Comparison of ENCODE assay signal across 9 mouse cellular contexts in genomic region chrX:139774309-139775083, GRCm38 (mm10). TPM values are rescaled to one million over a fixed set of nuclear protein-coding genes. Genes with fewer than 3 reads are reported as not detected.
DNase-seq lines count a peak whose midpoint lies in the region; ATAC-seq and TF ChIP-seq lines count a peak whose summit lies in the region.
"Had no signal": no experiment of that assay in that cellular context is flagged by ENCODE, and none has a peak within 500 bp of the region (broad histone marks: within the 10 kb centered on the region; RNA-seq: fewer than 3 reads in every experiment).

No protein-coding gene starts in this region.

- 36% methylated on average over 18 of the region's 18 CpGs for WGBS in forebrain, postnatal 0 days
- WGBS in kidney, embryonic 15.5 days, result 29% methylated on average over 18 of the region's 18 CpGs

- H3K27me3 ChIP-seq in forebrain, postnatal 0 days (ENCODE audit: insufficient read depth, low read length), result no peaks in the 10 kb centered on the region
- H3K27me3 ChIP-seq in kidney, embryonic 15.5 days, result peaks cover 36% of the 10 kb centered on the region
- no peaks in the 10 kb centered on the region for H3K27me3 ChIP-seq in splenic B cell, adult 2 months (ENCODE audit: control insufficient read depth, insufficient read depth, low read length, poor library complexity, severe bottlenecking)

- no peak overlapping the region for H3K4me2 ChIP-seq in forebrain, postnatal 0 days (ENCODE audit: low read depth)
- no peak overlapping the region for H3K4me2 ChIP-seq in kidney, embryonic 15.5 days
- H3K4me2 ChIP-seq: limb, embryonic 15.5 days had no signal

- no peaks in the 10 kb centered on the region for H3K36me3 ChIP-seq in forebrain, postnatal 0 days (ENCODE audit: insufficient read depth)
- no peaks in the 10 kb centered on the region for H3K36me3 ChIP-seq in kidney, embryonic 15.5 days
- no peaks in the 10 kb centered on the region for H3K36me3 ChIP-seq in splenic B cell, adult 2 months (ENCODE audit: control insufficient read depth, insufficient read depth, low read length, poor library complexity, severe bottlenecking)
- H3K36me3 ChIP-seq: limb, embryonic 15.5 days had no signal

- H3K9me3 ChIP-seq in forebrain, postnatal 0 days (ENCODE audit: low read length), result no peaks in the 10 kb centered on the region
- no peaks in the 10 kb centered on the region for H3K9me3 ChIP-seq in kidney, embryonic 15.5 days (replicated peaks)
- H3K9me3 ChIP-seq: limb, embryonic 15.5 days had no signal

- no peak overlapping the region for H3K9ac ChIP-seq in forebrain, postnatal 0 days
- H3K9ac ChIP-seq in kidney, embryonic 15.5 days, result no peak overlapping the region
- H3K9ac ChIP-seq: limb, embryonic 15.5 days had no signal

- no peak for DNase-seq in frontal cortex, postnatal 25 days (ENCODE audit: low spot score in 2 of 2)
- peak; percentile 33 for DNase-seq in CD4-positive helper T cell, adult 2 months (ENCODE audit: low read depth, low spot score)
- DNase-seq in c-Kit-positive CD71-negative TER-119-negative erythroid progenitor cells, embryonic 14.5 days (ENCODE audit: low read depth), result peak; percentile 31
- DNase-seq in forebrain, postnatal 0 days, result peak; percentile 50
- peak; percentile 42 for DNase-seq in lung, postnatal 36 days
- DNase-seq in splenic B cell, adult 2 months (ENCODE audit: low read depth, low spot score), result peak; percentile 41

- peak; percentile 63 for TF ChIP-seq CTCF in forebrain, postnatal 0 days (IDR thresholded peaks at IDR 0.05; ENCODE audit: low read depth)

- no peak overlapping the region for H3K4me3 ChIP-seq in forebrain, postnatal 0 days (ENCODE audit: low read depth, low read length)
- H3K4me3 ChIP-seq in kidney, embryonic 15.5 days (replicated peaks), result no peak overlapping the region
- H3K4me3 ChIP-seq: limb, embryonic 15.5 days had no signal

- no peak overlapping the region for H3K27ac ChIP-seq in forebrain, postnatal 0 days (ENCODE audit: low read depth, low read length)
- no peak overlapping the region for H3K27ac ChIP-seq in kidney, embryonic 15.5 days
- H3K27ac ChIP-seq: limb, embryonic 15.5 days had no signal

- H3K4me1 ChIP-seq in forebrain, postnatal 0 days (ENCODE audit: insufficient read depth), result no peaks in the 10 kb centered on the region
- H3K4me1 ChIP-seq in kidney, embryonic 15.5 days, result no peaks in the 10 kb centered on the region
- H3K4me1 ChIP-seq: limb, embryonic 15.5 days had no signal

- peak; percentile 64; the same call in 1 of the 2 replicates for ATAC-seq in frontal cortex, adult (ENCODE audit: low TSS enrichment)
- peak; percentile 8; the same call in 1 of the 2 replicates for ATAC-seq in forebrain, postnatal 0 days
- ATAC-seq in kidney, embryonic 15.5 days (replicated peaks; ENCODE audit: low FRiP score), result peak; percentile 62; the same call in 1 of the 2 replicates

RNA-seq across cellular contexts. Expression of gene Ripply1, which starts 7.7 kb away (rescaled TPM):
- not detected in 2 replicates for total RNA-seq in forebrain, postnatal 0 days (2014; rRNA removed)
- polyA plus RNA-seq in forebrain, postnatal 0 days (2015; fragmentation: Nextera tagmentation; extraction: Ambion mirVana), result not detected in 2 replicates
- 0.42 TPM in 1 of 2 replicates, not detected in the other for polyA plus RNA-seq in kidney, embryonic 15.5 days (2015; fragmentation: Nextera tagmentation; extraction: Ambion mirVana)

RNA-seq across cellular contexts. Expression of gene Cldn2, which starts 26.1 kb away (rescaled TPM):
- total RNA-seq in forebrain, postnatal 0 days (2014; rRNA removed), result 0.71 and 1.5 TPM in 2 replicates
- polyA plus RNA-seq in forebrain, postnatal 0 days (2015; fragmentation: Nextera tagmentation; extraction: Ambion mirVana), result 1.9 and 2.6 TPM in 2 replicates
- 31.2 and 31.6 TPM in 2 replicates for polyA plus RNA-seq in kidney, embryonic 15.5 days (2015; fragmentation: Nextera tagmentation; extraction: Ambion mirVana)

Comparison
In these comparisons a context has a peak if more than half of its experiments do, and no peak if none do; other contexts are left out.
1. ATAC-seq: peak in every context shown above with its lines; median percentile 64 in frontal cortex, adult; 62 in kidney, embryonic 15.5 days; 8 in forebrain, postnatal 0 days.
2. DNase-seq: peak in CD4-positive helper T cell, adult 2 months (single experiment), c-Kit-positive CD71-negative TER-119-negative erythroid progenitor cells, embryonic 14.5 days (single experiment), forebrain, postnatal 0 days (single experiment), lung, postnatal 36 days (single experiment) and splenic B cell, adult 2 months (single experiment); none in frontal cortex, postnatal 25 days (0 of 2).